Mouse (Mus musculus) embryonic fibroblast, embryonic 13.5 days (primary cell): ENCODE measurements at regions not wholly inside any gene's neighbourhood (a gene's known extent, or its start where the extent isn't known, plus 50 kb on each side); places are given as distances from the start of the nearest gene placed in this dataset.

ENCODE experiments used
- CTCF ChIP-seq: IDR thresholded peaks from 2 replicates; pipeline ENCODE4 v1.5.1; 2011; ENCODE audit warnings: mild to moderate bottlenecking, control low read depth, low read length, moderate library complexity, borderline replicate concordance; ENCODE audit not compliant: insufficient read depth
- POLR2A ChIP-seq: IDR thresholded peaks from 2 replicates; pipeline ENCODE4 v1.6.1; 2011; ENCODE audit warnings: low read depth, mild to moderate bottlenecking, control low read depth, low read length, moderate library complexity

- TF ChIP-seq CTCF (no peak), POLR2A (no peak)
These were observed 300.8 kb downstream of the Med10 start for GRCm38 (mm10) chr13:70103021-70103420.
